Mouse (Mus musculus): Measurements from ENCODE around the gene Abcg4. TPM values are rescaled to one million over a fixed set of nuclear protein-coding genes. Genes with fewer than 3 reads are reported as not detected.

The Abcg4 gene
- total and polyA plus RNA-seq, 3 experiments: 0.23 to 1.1 (median 0.72) TPM

- no peak overlapping the region for H3K4me3 ChIP-seq (replicated peaks in 1 of 3; ENCODE audit: low read depth in 2 of 3, low read length in 2 of 3, poor library complexity in 1 of 3)
- no peaks in the 10 kb centered on the region for H3K27me3 ChIP-seq (replicated peaks)
- DNase-seq (ENCODE audit: extremely low read depth): peak; percentile 68
- H3K4me2 ChIP-seq (ENCODE audit: insufficient read depth, low read depth, poor library complexity, severe bottlenecking): no peak overlapping the region
- in situ Hi-C loops (cut with MboI; ENCODE audit: low pct_ligation_motif_present, low pct_unique_long_range_greater_than_20kb, low sequenced_read_pairs) (no loop called here), dilution Hi-C loops (cut with MboI; ENCODE audit: extremely low pct_ligation_motif_present, extremely low pct_unique_long_range_greater_than_20kb, low sequenced_read_pairs) (no loop called here)
- TF ChIP-seq NRF1 (IDR thresholded peaks at IDR 0.05; ENCODE audit: low read depth, low read length): no peak
- TF ChIP-seq ZC3H11A (IDR thresholded peaks at IDR 0.05; ENCODE audit: low read depth, low read length): no peak
- H3K9me3 ChIP-seq (replicated peaks; ENCODE audit: low read length): no peaks in the 10 kb centered on the region
- H3K79me2 ChIP-seq (replicated peaks; ENCODE audit: control insufficient read depth, extremely low read depth, insufficient read depth, poor library complexity, severe bottlenecking): peaks cover 25% of the 10 kb centered on the region
- no peak overlapping the region for H3K27ac ChIP-seq (ENCODE audit: insufficient read depth, low read depth)
- H3K4me1 ChIP-seq (ENCODE audit: control insufficient read depth in 1 of 2, insufficient read depth in 2 of 2): peaks cover 3 to 37% of the 10 kb centered on the region in 2 experiments; a peak in 3 of 4 replicates
- peaks cover 3 to 33% of the 10 kb centered on the region in 2 experiments for H3K36me3 ChIP-seq (replicated peaks in 1 of 2; ENCODE audit: control insufficient read depth in 1 of 2, insufficient read depth in 1 of 2, low read length in 1 of 2)
- no peak overlapping the region for H3K9ac ChIP-seq (ENCODE audit: insufficient read depth, low read depth)
These were observed 18.8 kb upstream of the Abcg4 start for GRCm38 (mm10) chr9:44307248-44307647.

- no peak for TF ChIP-seq HCFC1 (IDR thresholded peaks at IDR 0.05; ENCODE audit: low read depth, low read length)
- TF ChIP-seq NRF1 (IDR thresholded peaks at IDR 0.05; ENCODE audit: low read depth, low read length): 0 out of 2 replicates have a peak, but pooled peaks have one; percentile 14
- Histone ChIP-seq H3K36me3 (replicated peaks in 1 of 2; ENCODE audit: control insufficient read depth in 1 of 2, insufficient read depth in 1 of 2, low read length in 1 of 2) (peaks cover 8 to 35% of the 10 kb centered on the region in 2 experiments), H3K79me2 (replicated peaks; ENCODE audit: control insufficient read depth, extremely low read depth, insufficient read depth, poor library complexity, severe bottlenecking) (peaks cover 25% of the 10 kb centered on the region), H3K9ac (ENCODE audit: insufficient read depth, low read depth) (no peak overlapping the region), H3K9me3 (replicated peaks; ENCODE audit: low read length) (no peaks in the 10 kb centered on the region), H3K4me2 (ENCODE audit: insufficient read depth, low read depth, poor library complexity, severe bottlenecking) (no peak overlapping the region), H3K4me3 (replicated peaks in 1 of 3; ENCODE audit: low read depth in 2 of 3, low read length in 2 of 3, poor library complexity in 1 of 3) (no peak overlapping the region), H3K27me3 (replicated peaks) (no peaks in the 10 kb centered on the region), H3K27ac (ENCODE audit: insufficient read depth, low read depth) (no peak overlapping the region), H3K4me1 (ENCODE audit: control insufficient read depth in 1 of 2, insufficient read depth in 2 of 2) (peaks cover 3 to 37% of the 10 kb centered on the region in 2 experiments; a peak in 3 of 4 replicates)
- no peak for DNase-seq (ENCODE audit: extremely low read depth)
- dilution Hi-C loops (cut with MboI; ENCODE audit: extremely low pct_ligation_motif_present, extremely low pct_unique_long_range_greater_than_20kb, low sequenced_read_pairs): no loop called here
- in situ Hi-C loops (cut with MboI; ENCODE audit: low pct_ligation_motif_present, low pct_unique_long_range_greater_than_20kb, low sequenced_read_pairs): no loop called here
These were observed 18.1 kb upstream of the Abcg4 start for GRCm38 (mm10) chr9:44306532-44306931.

DNA sequence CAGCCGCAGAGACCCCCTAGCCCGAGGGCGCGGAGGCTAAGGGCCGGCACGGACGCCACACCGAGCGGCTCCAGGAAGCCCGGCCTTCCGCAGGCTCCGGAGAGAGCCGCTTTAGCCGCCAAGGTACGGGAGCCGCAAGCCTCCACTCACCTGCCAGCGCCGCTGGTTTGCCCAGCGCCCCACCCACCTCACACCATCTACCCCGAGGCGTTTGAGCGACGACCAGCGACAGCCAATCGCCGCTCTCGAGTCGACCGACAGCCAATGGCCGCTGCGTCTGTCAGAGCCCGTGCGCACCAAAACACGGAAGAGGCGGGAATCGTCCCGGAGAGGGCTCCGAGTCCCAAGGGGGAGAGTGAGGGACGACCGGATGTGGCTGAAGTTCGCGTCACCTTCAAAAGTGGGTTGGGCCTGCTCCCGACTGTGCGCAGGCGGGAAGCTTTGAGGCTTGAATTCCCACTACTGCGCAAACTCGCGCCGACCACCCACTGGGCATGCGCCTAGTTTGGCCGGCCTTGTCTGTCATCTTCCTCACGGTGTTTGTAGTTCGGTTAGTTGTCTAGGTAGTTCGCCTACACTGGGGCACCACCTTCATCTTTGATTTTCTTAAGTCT is 17.2 kb upstream of the Abcg4 start, which contains the start of gene Hinfp:
Gene Hinfp (minus strand): TSS at position 206 of the 614 bp plus-strand sequence.
- H3K4me2 ChIP-seq (ENCODE audit: insufficient read depth, low read depth, poor library complexity, severe bottlenecking): peak within 1 kb of the TSS; percentile 96
- peak; percentile 99 for DNase-seq (ENCODE audit: extremely low read depth)
- peaks cover 25% of the 10 kb centered on the region for H3K79me2 ChIP-seq (replicated peaks; ENCODE audit: control insufficient read depth, extremely low read depth, insufficient read depth, poor library complexity, severe bottlenecking)
- dilution Hi-C loops (cut with MboI; ENCODE audit: extremely low pct_ligation_motif_present, extremely low pct_unique_long_range_greater_than_20kb, low sequenced_read_pairs) (no loop called here), in situ Hi-C loops (cut with MboI; ENCODE audit: low pct_ligation_motif_present, low pct_unique_long_range_greater_than_20kb, low sequenced_read_pairs) (no loop called here)
- peak within 1 kb of the TSS; percentile 74 for H3K9ac ChIP-seq (ENCODE audit: insufficient read depth, low read depth)
- H3K4me3 ChIP-seq (replicated peaks in 1 of 3; ENCODE audit: low read depth in 2 of 3, low read length in 2 of 3, poor library complexity in 1 of 3): peak within 1 kb of the TSS; percentile 73 to 95 (median 81)
- H3K9me3 ChIP-seq (replicated peaks; ENCODE audit: low read length): no peaks in the 10 kb centered on the region
- H3K27ac ChIP-seq (ENCODE audit: insufficient read depth, low read depth): no peak within 1 kb of the TSS
- H3K4me1 ChIP-seq (ENCODE audit: control insufficient read depth in 1 of 2, insufficient read depth in 2 of 2): peaks cover 3 to 32% of the 10 kb centered on the region in 2 experiments; a peak in 3 of 4 replicates
- no peaks in the 10 kb centered on the region for H3K27me3 ChIP-seq (replicated peaks)
- H3K36me3 ChIP-seq (replicated peaks in 1 of 2; ENCODE audit: control insufficient read depth in 1 of 2, insufficient read depth in 1 of 2, low read length in 1 of 2): peaks cover 13 to 34% of the 10 kb centered on the region in 2 experiments
- peak; percentile 85 for TF ChIP-seq HCFC1 (IDR thresholded peaks at IDR 0.05; ENCODE audit: low read depth, low read length)
- no peak for TF ChIP-seq PAX5 (IDR thresholded peaks at IDR 0.05; ENCODE audit: low read length)
- peak; percentile 98 for TF ChIP-seq ELF1 (IDR thresholded peaks at IDR 0.05; ENCODE audit: low read depth, low read length)
- TF ChIP-seq ZC3H11A (IDR thresholded peaks at IDR 0.05; ENCODE audit: low read depth, low read length): no peak
- TF ChIP-seq IRF4 (IDR thresholded peaks at IDR 0.05; ENCODE audit: low read depth, low read length): peak; percentile 41; the same call in 1 of the 2 replicates
- peak; percentile 45; the same call in 1 of the 2 replicates for TF ChIP-seq TCF12 (IDR thresholded peaks at IDR 0.05; ENCODE audit: low read depth, low read length)
- TF ChIP-seq MXI1 (IDR thresholded peaks at IDR 0.05; ENCODE audit: low read depth, low read length): peak; percentile 86
- TF ChIP-seq BHLHE40 (IDR thresholded peaks at IDR 0.05; ENCODE audit: low read depth, low read length): peak; percentile 77
- peak; percentile 97 for TF ChIP-seq SIN3A (IDR thresholded peaks at IDR 0.05; ENCODE audit: low read length)
- peak; percentile 87 for TF ChIP-seq MAX (IDR thresholded peaks at IDR 0.05; ENCODE audit: low read length)
- TF ChIP-seq POLR2A (IDR thresholded peaks at IDR 0.05; ENCODE audit: low read depth, low read length): peak; percentile 94
- no peak for TF ChIP-seq CHD1 (IDR thresholded peaks at IDR 0.05; ENCODE audit: low read depth, low read length)
- TF ChIP-seq CHD2 (IDR thresholded peaks at IDR 0.05; ENCODE audit: low read length): peak; percentile 61
- TF ChIP-seq MEF2A (IDR thresholded peaks at IDR 0.05; ENCODE audit: borderline replicate concordance, low read depth, low read length): peak; percentile 12; the same call in 1 of the 2 replicates
- peak; percentile 93; the same call in 1 of the 2 replicates for TF ChIP-seq E2F4 (IDR thresholded peaks at IDR 0.05; ENCODE audit: insufficient replicate concordance, low read depth, low read length)
- peak; percentile 50 for TF ChIP-seq TBP (conservative IDR thresholded peaks at IDR 0.05; ENCODE audit: low read depth, low read length)
- peak; percentile 99 for TF ChIP-seq NRF1 (IDR thresholded peaks at IDR 0.05; ENCODE audit: low read depth, low read length)
- no peak for TF ChIP-seq RAD21 (IDR thresholded peaks at IDR 0.05; ENCODE audit: low read depth, low read length)
- TF ChIP-seq USF1 (IDR thresholded peaks at IDR 0.05; ENCODE audit: low read depth, low read length): no peak
- TF ChIP-seq ETS1 (conservative IDR thresholded peaks at IDR 0.05; ENCODE audit: low read depth, low read length): peak; percentile 59
- peak; percentile 81 for TF ChIP-seq ZMIZ1 (IDR thresholded peaks at IDR 0.05; ENCODE audit: low read depth, low read length)
- peak; percentile 39; the same call in 1 of the 2 replicates for TF ChIP-seq ZKSCAN1 (IDR thresholded peaks at IDR 0.05; ENCODE audit: borderline replicate concordance, low read depth, low read length)
- no peak for TF ChIP-seq RCOR1 (conservative IDR thresholded peaks at IDR 0.05; ENCODE audit: low read depth, low read length)
- TF ChIP-seq NELFE (IDR thresholded peaks at IDR 0.05; ENCODE audit: low read depth, low read length): peak; percentile 89

Measured in CH12.LX (cell line).